Mouse (Mus musculus) cerebellum, postnatal 36 days (tissue): ENCODE measurements at regions not wholly inside any gene's neighbourhood (a gene's known extent, or its start where the extent isn't known, plus 50 kb on each side); places are given as distances from the start of the nearest gene placed in this dataset.

ENCODE experiments used
- DNase-seq, 2 experiments: peaks; one replicate each; pipeline ENCODE4 v3.0.0; 2021 to 2022; ENCODE audit warnings: mixed read lengths in 2 of 2

GRCm38 (mm10) chr2:157633286-157633685, 62.2 kb upstream of the Blcap start:
- DNase-seq: no peak

DNA sequence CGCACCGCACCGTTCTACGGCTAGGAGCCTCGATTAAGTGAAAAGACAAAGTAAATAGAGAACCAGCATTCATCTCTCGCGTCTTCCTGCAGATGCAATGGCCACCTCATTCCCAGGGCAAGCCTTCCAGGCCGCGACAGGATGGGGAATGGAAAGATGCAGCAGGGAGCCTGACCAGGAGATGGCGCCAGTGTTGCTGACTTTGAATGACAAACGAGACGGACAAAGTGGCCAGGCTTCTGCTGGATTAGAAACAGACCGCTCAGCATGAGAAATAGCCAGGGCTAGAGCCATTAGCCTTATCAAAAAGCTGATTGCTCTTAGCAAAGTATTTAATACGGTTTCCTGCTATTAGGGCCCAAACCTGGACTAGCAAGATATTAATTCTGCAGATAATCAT, 64.6 kb upstream of the Blcap start:
- DNase-seq: peak; percentile 90 to 95

DNA sequence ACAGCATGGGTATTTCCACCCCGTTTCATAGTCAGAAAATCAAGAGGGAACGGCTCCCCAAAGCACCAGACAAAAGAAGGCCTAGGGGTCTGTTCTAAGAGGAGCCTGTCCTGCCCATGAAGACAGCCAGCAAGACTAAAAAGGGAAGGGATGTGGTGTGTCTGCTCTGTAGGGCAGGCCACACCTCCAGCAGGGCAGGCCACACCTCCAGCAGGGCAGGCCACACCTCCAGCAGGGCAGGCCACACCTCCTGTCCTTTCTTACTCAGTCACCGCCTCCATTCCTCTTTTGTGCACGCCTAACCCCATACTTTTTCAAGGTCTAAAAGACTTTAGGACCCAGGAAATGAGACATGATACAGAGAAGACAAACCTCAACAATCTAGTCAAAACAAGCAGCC, 69.8 kb upstream of the Blcap start:
- no peak for DNase-seq

DNA sequence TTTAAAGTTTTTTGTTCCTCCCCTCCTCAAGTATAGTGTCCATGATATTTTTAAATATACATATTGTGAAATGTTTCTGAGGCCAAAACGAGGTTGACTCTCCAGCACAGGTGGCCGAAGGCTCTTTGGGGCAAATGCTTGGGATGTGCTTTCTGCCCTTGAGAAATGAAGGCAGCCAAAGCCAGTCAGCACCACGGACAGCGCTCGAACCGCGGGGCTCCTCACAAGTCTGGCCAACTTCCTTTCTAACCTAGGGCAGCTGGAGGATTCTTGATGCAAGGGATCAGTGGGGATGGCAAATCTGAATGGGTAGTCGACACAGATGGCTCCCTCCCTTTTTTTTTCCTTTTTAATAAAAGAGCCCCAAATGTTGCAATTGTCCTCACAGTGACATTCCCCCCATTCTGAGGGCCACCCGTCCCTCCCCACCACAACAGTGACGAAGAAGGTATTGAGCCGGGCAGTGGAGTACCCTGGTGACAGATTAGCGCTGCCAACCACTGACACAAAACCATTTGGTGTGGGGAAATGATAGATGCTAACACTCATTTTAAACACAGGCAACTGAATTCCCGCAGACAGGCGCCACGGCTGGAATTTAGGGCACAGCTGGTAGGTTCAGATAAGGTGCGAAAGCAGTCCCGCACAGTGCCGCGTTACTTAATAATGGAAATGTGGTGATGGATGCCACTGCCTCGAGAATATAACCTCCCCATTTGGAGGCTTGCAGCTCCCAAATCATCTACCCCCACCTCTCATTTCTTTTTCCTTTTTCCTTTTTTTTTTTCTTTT, 73.4 kb upstream of the Ctnnbl1 start:
- no peak for DNase-seq

GRCm38 (mm10) chr2:157664481-157664880, 72.7 kb upstream of the Ctnnbl1 start:
- DNase-seq: no peak

DNA sequence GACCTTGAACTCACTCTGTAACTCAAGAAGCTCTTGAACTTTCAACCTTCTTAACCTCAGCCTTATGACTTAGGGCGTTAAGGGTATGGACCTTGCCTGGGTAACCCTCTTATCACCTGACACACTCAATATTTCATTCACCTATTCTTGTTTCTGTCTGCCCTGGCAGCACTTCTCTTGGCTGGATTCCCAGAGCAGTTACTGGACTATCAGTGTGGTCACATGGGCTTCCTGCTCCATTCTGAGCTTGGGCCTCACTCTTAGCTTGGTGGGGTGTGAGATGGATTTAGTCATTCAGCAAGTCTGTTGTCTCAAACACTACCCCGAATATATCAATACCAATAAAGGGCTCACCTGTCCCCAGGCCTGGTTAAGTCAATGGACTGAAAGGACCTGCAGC, 67.0 kb upstream of the Ctnnbl1 start:
- DNase-seq: no peak

GRCm38 (mm10) chr2:157674906-157675305, 62.3 kb upstream of the Ctnnbl1 start:
- no peak for DNase-seq

GRCm38 (mm10) chr2:157676396-157677176, 60.6 kb upstream of the Ctnnbl1 start:
- no peak for DNase-seq

DNA sequence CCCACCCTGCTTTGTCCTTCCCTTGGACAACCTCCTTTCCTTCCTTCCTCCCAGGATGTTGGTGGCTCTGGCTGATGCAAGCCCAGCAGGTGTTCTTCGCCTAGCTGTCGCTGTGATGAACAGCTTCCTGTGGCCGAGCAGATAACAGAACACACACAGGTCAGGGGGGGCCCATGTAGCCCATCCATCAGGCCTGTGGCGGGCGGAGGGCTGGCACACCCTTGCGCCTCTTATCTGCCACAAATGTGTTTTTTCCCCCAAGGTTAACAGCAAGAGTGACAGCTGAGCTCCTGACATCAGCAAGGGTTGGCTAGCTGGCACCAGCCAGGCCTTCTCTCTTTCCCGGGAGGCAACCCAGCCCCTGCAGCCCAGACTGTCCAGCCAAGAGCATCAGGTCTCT, 59.9 kb upstream of the Ctnnbl1 start:
- no peak for DNase-seq

DNA sequence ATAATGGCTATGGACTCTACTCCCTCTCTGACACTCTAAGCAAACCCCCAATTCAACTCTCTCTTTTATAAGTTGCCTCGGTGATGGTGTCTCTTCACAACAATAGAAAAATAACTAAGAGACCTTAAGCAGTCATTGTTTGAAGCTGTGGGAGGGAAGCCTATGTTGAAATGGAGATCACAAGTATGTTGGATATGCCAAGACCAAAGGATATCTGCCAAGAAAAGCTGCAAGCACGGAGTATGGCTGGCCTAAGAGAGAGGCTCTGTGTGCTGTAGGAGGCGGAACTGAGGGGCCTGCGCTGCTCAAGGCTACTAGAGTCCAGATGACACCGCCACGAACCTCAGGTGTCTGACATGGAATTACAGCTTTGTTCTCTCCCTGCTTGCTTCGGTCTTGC, 55.3 kb upstream of the Ctnnbl1 start:
- DNase-seq: no peak
